Mouse (Mus musculus): ENCODE measurements around the gene Cyfip2.

- no peak for TF ChIP-seq CTCF (IDR thresholded peaks at IDR 0.05; ENCODE audit: low read depth)
- no peak for TF ChIP-seq EP300 (IDR thresholded peaks at IDR 0.05; ENCODE audit: low read depth)
Observed at GRCm38 (mm10) chr11:46213844-46214243, 98.8 kb downstream of the Cyfip2 start.

Measured in liver, postnatal 0 days (tissue).